Mouse (Mus musculus): ENCODE measurements around the gene Ebf3. TPM values are rescaled to one million over a fixed set of nuclear protein-coding genes. Genes with fewer than 3 reads are reported as not detected.

Ebf3 gene
- polyA plus RNA-seq, 1 experiment from 2014 or later: 2.9 TPM

GRCm38 (mm10) chr7:137272252-137272651 is 42.0 kb downstream of the Ebf3 start:
- 74% methylated on average over 10 of the region's 10 CpGs for WGBS
- Histone ChIP-seq H3K4me1 (replicated peaks; ENCODE audit: control insufficient read depth, insufficient read depth, low read length) (0 out of 2 replicates have a peak, but pooled peaks cover 8% of the 10 kb centered on the region), H3K4me2 (ENCODE audit: low read depth, low read length, severe bottlenecking) (no peak overlapping the region)

GRCm38 (mm10) chr7:137268452-137269155 is 45.6 kb downstream of the Ebf3 start:
- H3K36me3 ChIP-seq (ENCODE audit: control insufficient read depth, insufficient read depth, low read length): no peaks in the 10 kb centered on the region
- ATAC-seq (replicated peaks; ENCODE audit: low FRiP score) (no peak), DNase-seq (ENCODE audit: low spot score) (no peak)
- no peak overlapping the region for H3K9ac ChIP-seq (ENCODE audit: low read length)
- H3K4me3 ChIP-seq (ENCODE audit: low read depth, low read length): no peak overlapping the region
- H3K4me2 ChIP-seq (ENCODE audit: low read depth, low read length, severe bottlenecking): no peak overlapping the region
- H3K9me3 ChIP-seq (ENCODE audit: control insufficient read depth, low read length): no peaks in the 10 kb centered on the region
- peaks cover 5% of the 10 kb centered on the region for H3K27me3 ChIP-seq (ENCODE audit: control insufficient read depth, insufficient read depth, low read length)
- peaks cover 15% of the 10 kb centered on the region; the same call in 1 of the 2 replicates for H3K4me1 ChIP-seq (replicated peaks; ENCODE audit: control insufficient read depth, insufficient read depth, low read length)
- WGBS: 76% methylated on average over 8 of the region's 8 CpGs
- H3K27ac ChIP-seq (ENCODE audit: low read depth, low read length): peak overlapping the region; percentile 7; the same call in 1 of the 2 replicates

More at GRCm38 (mm10) chr7:137272252-137272651, 42.0 kb downstream of the Ebf3 start:
- DNase-seq (ENCODE audit: low spot score) (no peak), ATAC-seq (replicated peaks; ENCODE audit: low FRiP score) (no peak)
- H3K9me3 ChIP-seq (ENCODE audit: control insufficient read depth, low read length): no peaks in the 10 kb centered on the region
- no peak overlapping the region for H3K4me3 ChIP-seq (ENCODE audit: low read depth, low read length)
- H3K27ac ChIP-seq (ENCODE audit: low read depth, low read length): no peak overlapping the region
- H3K36me3 ChIP-seq (ENCODE audit: control insufficient read depth, insufficient read depth, low read length): no peaks in the 10 kb centered on the region
- no peak overlapping the region for H3K9ac ChIP-seq (ENCODE audit: low read length)
- H3K27me3 ChIP-seq (ENCODE audit: control insufficient read depth, insufficient read depth, low read length): peaks cover 2% of the 10 kb centered on the region

GRCm38 (mm10) chr7:137267441-137267840 is 46.8 kb downstream of the Ebf3 start:
- no peak overlapping the region for H3K4me3 ChIP-seq (ENCODE audit: low read depth, low read length)
- H3K27ac ChIP-seq (ENCODE audit: low read depth, low read length): no peak overlapping the region
- H3K9ac ChIP-seq (ENCODE audit: low read length): no peak overlapping the region
- DNase-seq (ENCODE audit: low spot score) (no peak), ATAC-seq (replicated peaks; ENCODE audit: low FRiP score) (no peak)
- WGBS: 79% methylated on average over 9 of the region's 9 CpGs
- peaks cover 5% of the 10 kb centered on the region for H3K27me3 ChIP-seq (ENCODE audit: control insufficient read depth, insufficient read depth, low read length)
- no peaks in the 10 kb centered on the region for H3K9me3 ChIP-seq (ENCODE audit: control insufficient read depth, low read length)
- no peaks in the 10 kb centered on the region for H3K36me3 ChIP-seq (ENCODE audit: control insufficient read depth, insufficient read depth, low read length)
- no peak overlapping the region for H3K4me2 ChIP-seq (ENCODE audit: low read depth, low read length, severe bottlenecking)
- peaks cover 15% of the 10 kb centered on the region; the same call in 1 of the 2 replicates for H3K4me1 ChIP-seq (replicated peaks; ENCODE audit: control insufficient read depth, insufficient read depth, low read length)

- ATAC-seq (replicated peaks; ENCODE audit: low FRiP score): no peak
- WGBS: 14% methylated on average over 17 of the region's 17 CpGs
- H3K27ac ChIP-seq (ENCODE audit: low read depth, low read length): no peak overlapping the region
- H3K27me3 ChIP-seq (ENCODE audit: control insufficient read depth, insufficient read depth, low read length): peaks cover 5% of the 10 kb centered on the region
- no peak overlapping the region for H3K4me2 ChIP-seq (ENCODE audit: low read depth, low read length, severe bottlenecking)
- H3K9ac ChIP-seq (ENCODE audit: low read length): no peak overlapping the region
- H3K9me3 ChIP-seq (ENCODE audit: control insufficient read depth, low read length): no peaks in the 10 kb centered on the region
- DNase-seq (ENCODE audit: low spot score): peak; percentile 64
- no peaks in the 10 kb centered on the region for H3K36me3 ChIP-seq (ENCODE audit: control insufficient read depth, insufficient read depth, low read length)
- H3K4me3 ChIP-seq (ENCODE audit: low read depth, low read length): no peak overlapping the region
- H3K4me1 ChIP-seq (replicated peaks; ENCODE audit: control insufficient read depth, insufficient read depth, low read length): peaks cover 15% of the 10 kb centered on the region; the same call in 1 of the 2 replicates
Measured at GRCm38 (mm10) chr7:137266575-137266974, 47.7 kb downstream of the Ebf3 start.

- no peak overlapping the region for H3K9ac ChIP-seq (ENCODE audit: low read length)
- no peaks in the 10 kb centered on the region for H3K9me3 ChIP-seq (ENCODE audit: control insufficient read depth, low read length)
- DNase-seq (ENCODE audit: low spot score): no peak
- H3K4me1 ChIP-seq (replicated peaks; ENCODE audit: control insufficient read depth, insufficient read depth, low read length): peaks cover 8% of the 10 kb centered on the region; the same call in 1 of the 2 replicates
- no peaks in the 10 kb centered on the region for H3K36me3 ChIP-seq (ENCODE audit: control insufficient read depth, insufficient read depth, low read length)
- no peak for ATAC-seq (replicated peaks; ENCODE audit: low FRiP score)
- H3K27me3 ChIP-seq (ENCODE audit: control insufficient read depth, insufficient read depth, low read length): 0 out of 2 replicates have a peak, but pooled peaks cover 2% of the 10 kb centered on the region
- 90% methylated on average over 8 of the region's 8 CpGs for WGBS
- H3K27ac ChIP-seq (ENCODE audit: low read depth, low read length): no peak overlapping the region
- H3K4me2 ChIP-seq (ENCODE audit: low read depth, low read length, severe bottlenecking): no peak overlapping the region
- H3K4me3 ChIP-seq (ENCODE audit: low read depth, low read length): no peak overlapping the region
Measured at GRCm38 (mm10) chr7:137262330-137262729, 51.9 kb downstream of the Ebf3 start.

- Histone ChIP-seq H3K9me3 (ENCODE audit: control insufficient read depth, low read length) (no peaks in the 10 kb centered on the region), H3K4me3 (ENCODE audit: low read depth, low read length) (no peak overlapping the region), H3K27me3 (ENCODE audit: control insufficient read depth, insufficient read depth, low read length) (peaks cover 11% of the 10 kb centered on the region), H3K9ac (ENCODE audit: low read length) (no peak overlapping the region), H3K36me3 (ENCODE audit: control insufficient read depth, insufficient read depth, low read length) (no peaks in the 10 kb centered on the region), H3K4me1 (replicated peaks; ENCODE audit: control insufficient read depth, insufficient read depth, low read length) (peaks cover 11% of the 10 kb centered on the region; the same call in 1 of the 2 replicates), H3K4me2 (ENCODE audit: low read depth, low read length, severe bottlenecking) (no peak overlapping the region), H3K27ac (ENCODE audit: low read depth, low read length) (no peak overlapping the region)
- 35% methylated on average over 11 of the region's 11 CpGs for WGBS
- peak; percentile 85 for DNase-seq (ENCODE audit: low spot score)
- ATAC-seq (replicated peaks; ENCODE audit: low FRiP score): peak; percentile 28; the same call in 1 of the 2 replicates
Measured at GRCm38 (mm10) chr7:137246213-137246872, 67.9 kb downstream of the Ebf3 start.

GRCm38 (mm10) chr7:137244839-137245238 is 69.4 kb downstream of the Ebf3 start:
- Histone ChIP-seq H3K4me1 (replicated peaks; ENCODE audit: control insufficient read depth, insufficient read depth, low read length) (peaks cover 7% of the 10 kb centered on the region; the same call in 1 of the 2 replicates), H3K9me3 (ENCODE audit: control insufficient read depth, low read length) (no peaks in the 10 kb centered on the region), H3K9ac (ENCODE audit: low read length) (no peak overlapping the region), H3K4me3 (ENCODE audit: low read depth, low read length) (no peak overlapping the region), H3K36me3 (ENCODE audit: control insufficient read depth, insufficient read depth, low read length) (no peaks in the 10 kb centered on the region), H3K27me3 (ENCODE audit: control insufficient read depth, insufficient read depth, low read length) (peaks cover 4% of the 10 kb centered on the region; the same call in 1 of the 2 replicates), H3K27ac (ENCODE audit: low read depth, low read length) (no peak overlapping the region), H3K4me2 (ENCODE audit: low read depth, low read length, severe bottlenecking) (no peak overlapping the region)
- DNase-seq (ENCODE audit: low spot score): no peak
- ATAC-seq (replicated peaks; ENCODE audit: low FRiP score): no peak
- 81% methylated on average over 7 of the region's 7 CpGs for WGBS

- ATAC-seq (replicated peaks; ENCODE audit: low FRiP score) (no peak), DNase-seq (ENCODE audit: low spot score) (no peak)
- H3K9me3 ChIP-seq (ENCODE audit: control insufficient read depth, low read length): no peaks in the 10 kb centered on the region
- H3K27me3 ChIP-seq (ENCODE audit: control insufficient read depth, insufficient read depth, low read length): peaks cover 6% of the 10 kb centered on the region; the same call in 1 of the 2 replicates
- no peak overlapping the region for H3K9ac ChIP-seq (ENCODE audit: low read length)
- H3K27ac ChIP-seq (ENCODE audit: low read depth, low read length): no peak overlapping the region
- H3K4me2 ChIP-seq (ENCODE audit: low read depth, low read length, severe bottlenecking): no peak overlapping the region
- peaks cover 15% of the 10 kb centered on the region for H3K4me1 ChIP-seq (replicated peaks; ENCODE audit: control insufficient read depth, insufficient read depth, low read length)
- no peaks in the 10 kb centered on the region for H3K36me3 ChIP-seq (ENCODE audit: control insufficient read depth, insufficient read depth, low read length)
- no peak overlapping the region for H3K4me3 ChIP-seq (ENCODE audit: low read depth, low read length)
- 88% methylated on average over 8 of the region's 8 CpGs for WGBS
Measured at GRCm38 (mm10) chr7:137240481-137240880, 73.8 kb downstream of the Ebf3 start.
